Comparison of ENCODE assay signal across 10 mouse cellular contexts in genomic region chr9:42388490-42388889, GRCm38 (mm10). TPM values are rescaled to one million over a fixed set of nuclear protein-coding genes. Genes with fewer than 3 reads are reported as not detected.
DNase-seq lines count a peak whose midpoint lies in the region; ATAC-seq and TF ChIP-seq lines count a peak whose summit lies in the region.
"Had no signal": no experiment of that assay in that cellular context is flagged by ENCODE, and none has a peak within 500 bp of the region (broad histone marks: within the 10 kb centered on the region; RNA-seq: fewer than 3 reads in every experiment).

No protein-coding gene starts in this region.

- 50% methylated on average over 4 of the region's 4 CpGs for WGBS in cerebellum, adult 2 months
- WGBS in intestine, postnatal 0 days = 31% methylated on average over 4 of the region's 4 CpGs
- WGBS in intestine, embryonic 16.5 days = 50% methylated on average over 4 of the region's 4 CpGs
- WGBS in midbrain, postnatal 0 days = 44% methylated on average over 4 of the region's 4 CpGs
- 57% methylated on average over 4 of the region's 4 CpGs for WGBS in midbrain, embryonic 13.5 days

- no peaks in the 10 kb centered on the region for H3K36me3 ChIP-seq in intestine, postnatal 0 days (ENCODE audit: control insufficient read depth, insufficient read depth)
- no peaks in the 10 kb centered on the region for H3K36me3 ChIP-seq in intestine, embryonic 16.5 days (ENCODE audit: control insufficient read depth, insufficient read depth, low read length)
- no peaks in the 10 kb centered on the region for H3K36me3 ChIP-seq in midbrain, postnatal 0 days (ENCODE audit: insufficient read depth, low read length)
- H3K36me3 ChIP-seq in midbrain, embryonic 13.5 days = no peaks in the 10 kb centered on the region
- H3K36me3 ChIP-seq: heart, embryonic 15.5 days had no signal

- TF ChIP-seq CTCF in cerebellum, adult 2 months (IDR thresholded peaks at IDR 0.05; ENCODE audit: borderline replicate concordance, insufficient read depth, low read depth, low read length) = peak; percentile 47; the same call in 1 of the 2 replicates
- TF ChIP-seq CTCF in intestine, postnatal 0 days (IDR thresholded peaks at IDR 0.05; ENCODE audit: low read depth) = peak; percentile 64
- peak; percentile 73 for TF ChIP-seq CTCF in midbrain, postnatal 0 days (IDR thresholded peaks at IDR 0.05)

- H3K9me3 ChIP-seq in intestine, postnatal 0 days (ENCODE audit: control insufficient read depth) = no peaks in the 10 kb centered on the region
- no peaks in the 10 kb centered on the region for H3K9me3 ChIP-seq in intestine, embryonic 16.5 days (ENCODE audit: control insufficient read depth, low read length)
- no peaks in the 10 kb centered on the region for H3K9me3 ChIP-seq in midbrain, postnatal 0 days (ENCODE audit: low read length)
- no peaks in the 10 kb centered on the region for H3K9me3 ChIP-seq in midbrain, embryonic 13.5 days
- H3K9me3 ChIP-seq: heart, embryonic 15.5 days; megakaryocyte, embryonic 14.5 days had no signal

- no peak for ATAC-seq in intestine, postnatal 0 days
- ATAC-seq in intestine, embryonic 16.5 days = no peak
- ATAC-seq in midbrain, postnatal 0 days (ENCODE audit: low FRiP score) = no peak
- no peak for ATAC-seq in midbrain, embryonic 13.5 days

- DNase-seq in cerebellum, adult 2 months = peak in 1 of 2 experiments; percentile 9
- no peak for DNase-seq in cerebellum, postnatal 4 days (ENCODE audit: low spot score in 2 of 2)
- DNase-seq in midbrain, postnatal 0 days (ENCODE audit: low spot score) = peak; percentile 65
- peak; percentile 48 for DNase-seq in thymus, postnatal 0 days (ENCODE audit: low spot score)
- DNase-seq in ovary, adult 18-20 months (ENCODE audit: low spot score) = no peak

- no peaks in the 10 kb centered on the region for H3K4me1 ChIP-seq in cerebellum, adult 2 months (ENCODE audit: control insufficient read depth, insufficient read depth, low read length)
- no peaks in the 10 kb centered on the region for H3K4me1 ChIP-seq in intestine, postnatal 0 days (replicated peaks; ENCODE audit: control insufficient read depth, insufficient read depth, low read length)
- H3K4me1 ChIP-seq in intestine, embryonic 16.5 days (ENCODE audit: control insufficient read depth, insufficient read depth, low read length) = no peaks in the 10 kb centered on the region
- no peaks in the 10 kb centered on the region for H3K4me1 ChIP-seq in midbrain, postnatal 0 days (ENCODE audit: insufficient read depth, low read length)
- H3K4me1 ChIP-seq in midbrain, embryonic 13.5 days (replicated peaks) = 0 out of 2 replicates have a peak, but pooled peaks cover 2% of the 10 kb centered on the region
- H3K4me1 ChIP-seq: heart, embryonic 15.5 days; megakaryocyte, embryonic 14.5 days had no signal

- no peak overlapping the region for H3K4me2 ChIP-seq in intestine, postnatal 0 days (replicated peaks; ENCODE audit: low read depth)
- H3K4me2 ChIP-seq in intestine, embryonic 16.5 days (ENCODE audit: low read depth, low read length) = no peak overlapping the region
- no peak overlapping the region for H3K4me2 ChIP-seq in midbrain, postnatal 0 days (ENCODE audit: low read depth, low read length, poor library complexity, severe bottlenecking)
- H3K4me2 ChIP-seq in midbrain, embryonic 13.5 days (replicated peaks) = no peak overlapping the region
- H3K4me2 ChIP-seq: heart, embryonic 15.5 days had no signal

- H3K9ac ChIP-seq in intestine, postnatal 0 days (ENCODE audit: low read depth, low read length) = no peak overlapping the region
- no peak overlapping the region for H3K9ac ChIP-seq in intestine, embryonic 16.5 days (ENCODE audit: low read depth, low read length)
- no peak overlapping the region for H3K9ac ChIP-seq in midbrain, postnatal 0 days (replicated peaks; ENCODE audit: low read length, poor library complexity, severe bottlenecking)
- no peak overlapping the region for H3K9ac ChIP-seq in midbrain, embryonic 13.5 days (replicated peaks)
- H3K9ac ChIP-seq: heart, embryonic 15.5 days had no signal

- H3K27me3 ChIP-seq in cerebellum, adult 2 months (ENCODE audit: control insufficient read depth, insufficient read depth, low read length) = no peaks in the 10 kb centered on the region
- H3K27me3 ChIP-seq in intestine, postnatal 0 days (replicated peaks; ENCODE audit: control insufficient read depth, insufficient read depth, low read length) = no peaks in the 10 kb centered on the region
- H3K27me3 ChIP-seq in intestine, embryonic 16.5 days (replicated peaks; ENCODE audit: control insufficient read depth, insufficient read depth, low read length) = no peaks in the 10 kb centered on the region
- H3K27me3 ChIP-seq in midbrain, postnatal 0 days (ENCODE audit: insufficient read depth, low read length) = 0 out of 2 replicates have a peak, but pooled peaks cover under 1% of the 10 kb centered on the region
- H3K27me3 ChIP-seq in midbrain, embryonic 13.5 days = no peaks in the 10 kb centered on the region

- no peak overlapping the region for H3K27ac ChIP-seq in cerebellum, adult 2 months (ENCODE audit: insufficient read depth, low read length)
- no peak overlapping the region for H3K27ac ChIP-seq in intestine, postnatal 0 days (ENCODE audit: low read depth, low read length)
- no peak overlapping the region for H3K27ac ChIP-seq in intestine, embryonic 16.5 days (ENCODE audit: low read length)
- H3K27ac ChIP-seq in midbrain, postnatal 0 days (ENCODE audit: low read depth, low read length) = no peak overlapping the region
- no peak overlapping the region for H3K27ac ChIP-seq in midbrain, embryonic 13.5 days
- H3K27ac ChIP-seq: heart, embryonic 15.5 days had no signal

- no peak overlapping the region for H3K4me3 ChIP-seq in cerebellum, adult 2 months (replicated peaks; ENCODE audit: insufficient read depth, low read depth, low read length)
- H3K4me3 ChIP-seq in intestine, postnatal 0 days (ENCODE audit: low read depth, low read length) = no peak overlapping the region
- no peak overlapping the region for H3K4me3 ChIP-seq in intestine, embryonic 16.5 days (ENCODE audit: low read length)
- no peak overlapping the region for H3K4me3 ChIP-seq in midbrain, postnatal 0 days (ENCODE audit: low read depth, low read length)
- H3K4me3 ChIP-seq in midbrain, embryonic 13.5 days (replicated peaks) = no peak overlapping the region
- H3K4me3 ChIP-seq: heart, embryonic 15.5 days; megakaryocyte, embryonic 14.5 days had no signal

- no peak for TF ChIP-seq POLR2A in cerebellum, adult 2 months (IDR thresholded peaks at IDR 0.05; ENCODE audit: borderline replicate concordance, insufficient read depth, low read length)

RNA-seq across cellular contexts. Expression of gene Tecta, which starts 11.2 kb away (rescaled TPM):
- 0.21 and 0.23 TPM in 2 replicates for polyA plus RNA-seq in cerebellum, adult 2 months (2012; rRNA removed)
- 0.04 and 0.10 TPM in 2 replicates for polyA plus RNA-seq in intestine, postnatal 0 days (2015; fragmentation: Nextera tagmentation; extraction: Ambion mirVana)
- polyA plus RNA-seq in intestine, embryonic 16.5 days (2015; fragmentation: Nextera tagmentation; extraction: Ambion mirVana) = 0.20 and 0.23 TPM in 2 replicates
- total RNA-seq in midbrain, postnatal 0 days (2014; rRNA removed) = 0.33 and 0.52 TPM in 2 replicates
- 0.45 and 0.84 TPM in 2 replicates for polyA plus RNA-seq in midbrain, postnatal 0 days (2015; fragmentation: Nextera tagmentation; extraction: Ambion mirVana)
- 0.27 and 0.34 TPM in 2 replicates for polyA plus RNA-seq in midbrain, embryonic 13.5 days (2015; fragmentation: Nextera tagmentation; extraction: Ambion mirVana)
- polyA plus RNA-seq in thymus, postnatal 0 days (2015; fragmentation: Nextera tagmentation; extraction: Ambion mirVana) = 0.09 and 0.12 TPM in 2 replicates

Comparison
In these comparisons a context has a peak if more than half of its experiments do, and no peak if none do; other contexts are left out.
1. DNase-seq: peak in midbrain, postnatal 0 days (single experiment) and thymus, postnatal 0 days (single experiment); none in cerebellum, postnatal 4 days (0 of 2) and ovary, adult 18-20 months (single experiment).
2. Peak in every context shown above with its lines, with median percentiles within 50 percentile points of each other: CTCF ChIP-seq.